Mouse (Mus musculus) lung, postnatal 36 days (tissue): Measurements from ENCODE around the gene Gba2.
"Not testable (repeated sequence)": the region's sequence is repeated elsewhere in the genome, so short reads cannot be mapped to it uniquely, and the experiment has no call there.

Source experiments
- DNase-seq: peaks from one replicate; pipeline ENCODE4 v3.0.0; 2022; ENCODE audit warnings: mixed read lengths

The Gba2 gene

GRCm38 (mm10) chr4:43578376-43579204, at the start of gene Gba2, which contains the start of gene Rgp1:
Gba2 (minus strand) TSS chr4:43578873.
Rgp1 (plus strand) TSS chr4:43578715.
- DNase-seq = peak; percentile 93

GRCm38 (mm10) chr4:43620146-43620778, 41.6 kb upstream of the Gba2 start:
- no peak for DNase-seq

- peak; percentile 77 for DNase-seq
Observed at GRCm38 (mm10) chr4:43613060-43613730, 34.5 kb upstream of the Gba2 start.

DNA sequence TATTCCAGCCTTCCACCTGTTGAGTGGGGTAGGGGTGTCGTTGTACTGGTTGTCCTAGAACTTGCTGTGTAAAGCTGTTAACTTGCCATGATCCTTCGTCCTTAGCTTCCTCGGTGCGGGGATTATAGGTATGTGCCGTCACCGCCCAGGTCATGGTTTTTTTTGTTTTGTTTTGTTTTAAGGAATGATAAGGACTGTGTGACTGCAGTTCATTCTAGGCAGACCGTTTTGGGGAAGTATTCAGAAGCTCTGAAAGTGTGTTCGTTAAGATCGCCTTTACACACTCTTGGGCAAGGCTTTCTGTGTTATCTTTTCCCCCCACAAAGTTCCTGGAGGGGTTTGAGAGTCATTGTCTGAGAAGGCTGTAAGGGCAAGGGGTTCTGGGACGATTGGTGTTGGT, 33.9 kb upstream of the Gba2 start:
- DNase-seq = no peak

- DNase-seq = no peak
Observed at GRCm38 (mm10) chr4:43604751-43605685, 26.3 kb upstream of the Gba2 start.

DNA sequence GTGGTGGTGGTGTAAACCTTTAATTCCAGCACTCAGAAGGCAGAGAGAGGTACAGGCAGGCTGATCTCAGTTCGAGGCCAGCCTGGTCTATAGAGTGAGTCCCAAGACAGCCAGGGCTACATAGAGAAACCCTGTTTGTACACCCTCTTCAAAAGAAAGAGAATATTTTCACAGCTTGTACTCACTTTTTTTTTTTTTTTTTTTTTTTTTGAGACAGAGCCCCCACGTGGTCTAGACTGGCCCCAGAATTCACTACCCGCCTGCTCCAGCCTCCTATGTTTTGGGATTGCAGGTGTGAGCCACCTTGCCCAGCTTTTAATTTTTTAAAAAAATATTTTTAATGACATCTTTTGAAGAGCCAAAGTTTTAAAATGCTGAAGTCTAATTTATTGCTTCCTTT, 25.4 kb upstream of the Gba2 start:
- DNase-seq = no peak

DNA sequence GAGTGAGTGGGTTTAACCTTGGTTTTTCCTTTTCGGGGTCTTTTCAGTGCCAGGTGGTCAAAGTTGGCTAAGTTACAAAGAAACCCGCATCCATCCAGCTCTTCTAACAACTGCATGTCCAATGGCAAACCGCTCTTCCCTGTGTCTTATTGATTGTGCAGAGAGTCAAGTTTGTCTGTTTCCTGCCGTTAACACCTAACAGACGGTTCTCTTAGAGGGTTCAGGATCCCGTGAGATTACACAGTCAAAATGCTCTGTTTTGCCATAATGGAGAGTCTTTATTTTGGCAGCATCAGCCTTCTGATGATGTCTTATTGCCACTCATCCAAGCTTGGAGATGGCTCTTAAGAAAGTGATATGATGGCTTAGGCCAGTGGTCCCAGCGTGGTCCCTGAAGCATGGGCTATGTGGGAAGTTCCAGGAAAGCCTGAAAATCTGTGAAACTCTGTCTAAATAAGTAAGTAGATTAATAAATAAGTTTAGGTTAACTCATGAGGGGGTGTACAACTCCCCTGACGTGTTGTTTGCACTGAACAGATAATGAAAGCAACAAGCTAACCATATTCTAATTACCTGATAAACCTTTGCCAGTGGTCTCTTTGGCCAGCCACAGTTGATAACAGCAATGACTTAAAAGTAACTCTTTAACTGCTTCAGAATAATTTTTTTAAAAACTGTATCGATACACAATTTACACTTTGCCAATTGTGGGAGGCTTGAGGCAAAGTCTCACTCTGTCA, 21.7 kb upstream of the Gba2 start:
- no peak for DNase-seq

- DNase-seq = no peak
Observed at GRCm38 (mm10) chr4:43598650-43599380, 20.1 kb upstream of the Gba2 start.

- DNase-seq = no peak
Observed at GRCm38 (mm10) chr4:43598200-43598599, 19.5 kb upstream of the Gba2 start.

DNA sequence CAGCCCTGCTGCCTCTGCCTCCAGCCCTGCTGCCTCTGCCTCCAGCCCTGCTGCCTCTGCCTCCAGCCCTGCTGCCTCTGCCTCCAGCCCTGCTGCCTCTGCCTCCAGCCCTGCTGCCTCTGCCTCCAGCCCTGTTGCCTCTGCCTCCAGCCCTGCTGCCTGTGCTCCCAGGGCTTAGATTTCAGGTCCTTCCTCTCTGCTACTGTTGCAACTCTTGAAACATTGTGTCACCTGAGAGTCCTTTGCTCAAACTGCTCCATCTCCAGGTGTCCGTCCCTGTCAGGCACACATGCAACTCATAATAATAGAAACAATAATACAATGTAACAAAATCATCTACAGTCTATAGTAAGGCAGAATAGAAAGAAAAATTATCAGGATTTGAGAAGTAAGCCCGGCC, 17.9 kb upstream of the Gba2 start:
- not testable (repeated sequence) for DNase-seq

DNA sequence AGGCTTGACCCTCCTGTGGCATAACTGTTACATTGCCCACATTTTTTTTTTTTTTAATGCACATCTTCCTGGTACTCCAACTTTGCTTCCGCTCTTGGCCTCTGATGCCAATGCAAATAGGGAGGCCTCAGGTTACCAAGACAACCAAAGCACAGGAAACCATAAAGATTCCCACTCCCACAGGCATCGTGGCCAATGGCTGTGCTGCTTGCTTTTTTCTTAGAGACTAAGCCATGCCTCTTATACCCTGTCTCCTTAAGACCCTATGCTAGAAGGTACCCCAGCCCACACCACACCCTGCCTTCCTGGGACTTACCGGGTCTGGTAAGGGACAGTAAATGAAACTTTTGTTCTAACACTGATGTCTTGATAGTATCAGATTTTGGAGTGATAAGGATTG, 14.8 kb upstream of the Gba2 start:
- DNase-seq = no peak

DNA sequence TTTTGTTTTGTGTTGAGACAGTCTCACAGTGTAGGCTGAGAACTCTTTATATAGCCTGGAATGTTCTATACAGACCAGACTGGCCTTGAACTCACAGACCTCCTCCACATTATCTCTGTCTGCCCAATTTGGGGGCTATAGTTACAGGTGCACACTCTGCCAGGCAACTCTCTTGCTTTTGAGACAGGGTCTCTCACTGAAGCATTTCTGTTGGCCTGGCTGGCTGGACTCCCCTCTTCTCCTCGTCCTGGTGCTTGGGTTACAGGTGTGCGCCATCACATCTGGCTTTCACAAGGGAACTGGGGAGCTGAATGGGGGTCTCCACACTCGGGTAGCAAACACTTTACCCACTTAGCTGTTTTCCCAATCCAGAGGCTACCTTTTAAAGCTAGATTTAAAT, 13.3 kb upstream of the Gba2 start:
- no peak for DNase-seq

- DNase-seq = no peak
Observed at GRCm38 (mm10) chr4:43591543-43591942, 12.9 kb upstream of the Gba2 start.

- DNase-seq = no peak
Observed at GRCm38 (mm10) chr4:43587681-43588080, 9.0 kb upstream of the Gba2 start.

DNA sequence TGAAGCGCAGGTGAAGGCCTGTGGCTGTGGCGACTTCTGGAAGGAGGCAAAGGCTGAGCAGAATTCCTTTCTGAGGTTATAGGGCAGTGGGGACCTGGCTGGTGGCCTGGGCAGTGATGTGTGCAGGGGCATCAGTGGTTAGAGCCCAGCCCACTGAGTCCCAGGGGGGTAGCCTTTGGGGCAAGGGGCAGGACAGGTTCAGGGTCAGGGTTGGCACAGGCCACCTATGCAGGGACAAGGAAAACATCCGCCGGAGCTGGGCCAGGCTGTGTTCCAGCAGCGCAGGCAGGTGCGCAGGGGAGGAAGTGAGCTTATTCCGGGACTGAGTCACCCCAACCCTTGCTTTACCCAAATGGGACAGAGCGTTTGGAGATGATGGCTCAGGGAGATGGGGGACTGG, 7.7 kb upstream of the Gba2 start:
- no peak for DNase-seq

GRCm38 (mm10) chr4:43585682-43586081, 7.0 kb upstream of the Gba2 start:
- DNase-seq = no peak

DNA sequence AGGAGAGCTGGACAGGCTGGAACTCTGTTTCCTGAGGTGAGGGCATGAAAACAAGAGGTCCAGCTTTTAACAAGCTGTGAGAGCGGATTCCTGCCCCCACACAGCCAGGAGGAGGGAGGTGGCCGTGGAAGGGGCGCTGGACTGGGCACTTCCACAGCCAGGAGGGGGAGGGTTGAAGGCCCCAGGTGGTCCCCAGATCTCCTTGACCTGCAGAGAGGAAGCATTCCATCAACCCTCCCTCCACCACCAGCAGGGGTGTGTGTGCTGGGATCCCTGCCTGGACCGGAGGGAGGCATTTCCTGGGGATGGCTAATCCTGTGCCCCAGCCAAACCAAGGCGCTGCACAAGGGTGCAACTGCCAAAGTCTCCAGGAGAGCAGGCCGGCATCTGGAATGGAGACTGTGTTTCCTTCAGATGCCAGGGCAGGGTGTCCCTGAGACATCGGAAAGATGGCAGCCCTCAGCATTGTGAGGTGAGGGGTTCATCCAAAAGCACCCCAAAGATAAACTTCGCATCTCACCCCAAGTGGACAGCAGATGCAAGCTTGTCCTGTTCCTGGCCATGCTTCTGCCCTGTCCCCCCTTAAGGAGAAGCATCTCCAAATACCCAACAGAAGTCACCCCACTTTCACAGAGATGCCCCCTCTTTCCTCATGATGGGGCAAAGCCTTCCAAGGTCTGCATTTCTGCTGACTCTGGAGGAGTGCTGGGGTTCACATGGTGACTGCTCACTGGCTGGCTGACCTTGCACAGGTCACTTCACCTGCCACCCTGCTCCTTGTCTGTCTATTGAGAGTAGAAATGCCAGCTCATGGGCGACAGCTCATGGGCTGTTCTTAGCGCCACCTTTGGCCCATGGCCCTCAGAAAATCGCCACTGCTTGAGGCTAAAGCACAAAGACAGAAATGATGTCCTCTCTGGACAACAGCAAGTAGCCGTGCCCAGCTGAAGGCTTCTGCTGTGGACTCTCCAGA, 6.1 kb upstream of the Gba2 start, which contains the start of gene Msmp:
Gene Msmp (minus strand): TSS at position 51 of the 973 bp plus-strand sequence.
- DNase-seq = peak; percentile 49

DNA sequence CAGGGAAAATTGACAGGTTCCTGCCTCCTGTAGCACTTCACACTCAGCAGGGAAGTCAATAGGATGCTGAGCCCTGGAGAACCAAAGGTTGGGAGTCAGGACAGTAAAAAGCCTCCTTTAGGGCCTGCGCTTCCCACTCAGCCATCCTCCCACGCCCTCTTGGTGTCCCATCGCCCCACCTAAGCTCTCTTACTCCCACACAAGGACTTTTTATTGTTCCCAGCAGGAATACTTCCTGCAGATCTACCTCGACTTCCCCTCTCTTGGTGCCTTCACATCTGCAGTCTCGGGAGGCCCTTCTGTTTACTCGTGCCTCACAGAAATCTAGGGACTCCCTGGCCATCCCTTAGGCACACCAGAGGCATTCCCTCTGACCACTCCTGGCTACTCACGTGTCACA, 4.7 kb upstream of the Gba2 start:
- no peak for DNase-seq

DNA sequence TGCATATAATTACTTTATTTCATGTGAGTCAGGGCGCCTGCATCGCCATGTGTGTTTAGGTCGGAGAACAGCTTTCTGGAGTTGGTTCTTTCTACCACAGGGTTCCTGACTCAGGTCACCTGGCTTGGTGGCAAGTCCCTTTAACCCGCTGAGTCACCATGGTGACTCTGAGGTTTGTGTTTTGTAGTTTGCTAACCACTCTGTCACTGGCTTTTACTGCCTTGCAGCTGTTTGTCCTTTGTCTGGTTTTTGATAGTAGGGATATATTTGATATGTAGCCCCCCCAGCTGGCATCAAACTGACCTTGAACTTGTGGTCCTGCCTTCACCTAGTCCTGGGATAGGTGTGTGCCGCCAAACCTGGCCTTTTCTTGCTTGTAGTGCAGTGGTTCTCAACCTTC, 3.6 kb upstream of the Gba2 start:
- no peak for DNase-seq

- no peak for DNase-seq
Observed at GRCm38 (mm10) chr4:43581381-43581780, 2.7 kb upstream of the Gba2 start.
